Mouse (Mus musculus): ENCODE measurements at regions not wholly inside any gene's neighbourhood (a gene's known extent, or its start where the extent isn't known, plus 50 kb on each side); places are given as distances from the start of the nearest gene placed in this dataset.
"Not testable (repeated sequence)": the region's sequence is repeated elsewhere in the genome, so short reads cannot be mapped to it uniquely, and the experiment has no call there.

- not testable (repeated sequence) for DNase-seq
Measured at GRCm38 (mm10) chr14:27562564-27562963, 54.3 kb upstream of the Ccdc66 start.

GRCm38 (mm10) chr14:27561974-27562373 is 53.7 kb upstream of the Ccdc66 start:
- not testable (repeated sequence) for DNase-seq

GRCm38 (mm10) chr14:27560434-27560833 is 52.2 kb upstream of the Ccdc66 start:
- DNase-seq = peak; percentile 43

- DNase-seq = no peak
Measured at GRCm38 (mm10) chr14:27558794-27559491, 50.7 kb upstream of the Ccdc66 start.
